Mouse (Mus musculus): Measurements from ENCODE around the gene C2cd4b.

DNA sequence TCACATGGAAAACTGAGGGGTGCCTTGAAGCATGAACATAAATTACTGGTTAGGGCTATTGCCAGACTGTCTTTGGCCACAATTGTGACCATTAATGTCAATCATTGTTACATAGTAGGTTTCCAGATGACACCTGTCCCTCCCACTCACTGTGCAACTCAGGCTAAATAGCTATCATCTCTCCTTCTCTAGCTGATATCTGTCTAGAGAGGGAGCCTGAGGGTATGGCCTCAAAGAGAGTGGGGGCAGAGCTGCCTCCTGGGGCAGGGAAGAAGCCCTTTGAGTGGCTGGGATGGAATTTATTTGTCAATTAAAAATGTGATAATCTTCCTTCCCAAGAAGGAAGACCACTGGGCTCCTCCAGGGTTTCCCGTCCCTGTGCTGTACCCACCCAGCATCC lies 35.0 kb downstream of the C2cd4b start:
- no peak for TF ChIP-seq CTCF (IDR thresholded peaks at IDR 0.05; ENCODE audit: borderline replicate concordance, extremely low read depth, insufficient read depth, insufficient read length)
- TF ChIP-seq POLR2A (IDR thresholded peaks at IDR 0.05; ENCODE audit: borderline replicate concordance, extremely low read depth, insufficient read depth, insufficient read length, poor library complexity, severe bottlenecking), result no peak
